Mouse (Mus musculus) liver, postnatal 0 days (tissue): ENCODE results near the gene Xbp1.

Experiments
- CTCF ChIP-seq: sonication (generic); IDR thresholded peaks from 2 replicates; pipeline ENCODE4 v1.5.1; 2016; ENCODE audit warnings: antibody characterized with exemption, low read depth
- EP300 ChIP-seq: IDR thresholded peaks from 2 replicates; pipeline ENCODE4 v1.6.1; 2016; ENCODE audit warnings: antibody characterized with exemption, low read depth, mild to moderate bottlenecking

GRCm38 (mm10) chr11:5517346-5517745 is 3.1 kb upstream of the Xbp1 start:
- TF ChIP-seq CTCF (no peak), EP300 (no peak)
